Mouse (Mus musculus): ENCODE measurements around the gene Fgfr2. TPM values are rescaled to one million over a fixed set of nuclear protein-coding genes. Genes with fewer than 3 reads are reported as not detected.

The Fgfr2 gene
- polyA plus RNA-seq, 1 experiment from 2014 or later, result 11.2 TPM

- Histone ChIP-seq H3K4me3 (ENCODE audit: low read depth, low read length) (no peak overlapping the region), H3K27me3 (ENCODE audit: insufficient read depth, low read length) (no peaks in the 10 kb centered on the region), H3K9ac (replicated peaks) (no peak overlapping the region), H3K4me2 (ENCODE audit: low read depth, low read length) (no peak overlapping the region), H3K27ac (ENCODE audit: low read depth) (peak overlapping the region; percentile 19; the same call in 1 of the 2 replicates), H3K9me3 (ENCODE audit: low read length) (no peaks in the 10 kb centered on the region), H3K4me1 (ENCODE audit: insufficient read depth) (0 out of 2 replicates have a peak, but pooled peaks cover under 1% of the 10 kb centered on the region), H3K36me3 (replicated peaks; ENCODE audit: insufficient read depth, low read length) (no peaks in the 10 kb centered on the region)
- no peak for TF ChIP-seq EP300 (IDR thresholded peaks at IDR 0.05; ENCODE audit: low read depth)
- no peak for TF ChIP-seq CTCF (IDR thresholded peaks at IDR 0.05; ENCODE audit: low read depth)
- WGBS (ENCODE audit: insufficient replicate concordance), result 67% methylated on average over 5 of the region's 5 CpGs
- DNase-seq (no peak), ATAC-seq (no peak)
Measured at GRCm38 (mm10) chr7:133037217-133037616, 85.9 kb downstream of the Fgfr2 start.

GRCm38 (mm10) chr7:133035901-133036300, 87.2 kb downstream of the Fgfr2 start:
- ATAC-seq, result no peak
- H3K4me1 ChIP-seq (ENCODE audit: insufficient read depth), result no peaks in the 10 kb centered on the region
- TF ChIP-seq CTCF (IDR thresholded peaks at IDR 0.05; ENCODE audit: low read depth), result no peak
- TF ChIP-seq EP300 (IDR thresholded peaks at IDR 0.05; ENCODE audit: low read depth), result no peak
- no peak overlapping the region for H3K4me2 ChIP-seq (ENCODE audit: low read depth, low read length)
- no peaks in the 10 kb centered on the region for H3K36me3 ChIP-seq (replicated peaks; ENCODE audit: insufficient read depth, low read length)
- DNase-seq, result no peak
- no peak overlapping the region for H3K9ac ChIP-seq (replicated peaks)
- no peaks in the 10 kb centered on the region for H3K9me3 ChIP-seq (ENCODE audit: low read length)
- no peak overlapping the region for H3K27ac ChIP-seq (ENCODE audit: low read depth)
- H3K27me3 ChIP-seq (ENCODE audit: insufficient read depth, low read length), result no peaks in the 10 kb centered on the region
- no peak overlapping the region for H3K4me3 ChIP-seq (ENCODE audit: low read depth, low read length)

GRCm38 (mm10) chr7:133032589-133033203, 90.5 kb downstream of the Fgfr2 start:
- DNase-seq (peak; percentile 57), ATAC-seq (0 out of 2 replicates have a peak, but pooled peaks have one; percentile 19)
- Histone ChIP-seq H3K27ac (ENCODE audit: low read depth) (no peak overlapping the region), H3K4me2 (ENCODE audit: low read depth, low read length) (no peak overlapping the region), H3K4me1 (ENCODE audit: insufficient read depth) (no peaks in the 10 kb centered on the region), H3K4me3 (ENCODE audit: low read depth, low read length) (no peak overlapping the region), H3K9ac (replicated peaks) (no peak overlapping the region), H3K36me3 (replicated peaks; ENCODE audit: insufficient read depth, low read length) (no peaks in the 10 kb centered on the region), H3K9me3 (ENCODE audit: low read length) (no peaks in the 10 kb centered on the region), H3K27me3 (ENCODE audit: insufficient read depth, low read length) (no peaks in the 10 kb centered on the region)
- TF ChIP-seq EP300 (IDR thresholded peaks at IDR 0.05; ENCODE audit: low read depth) (no peak), CTCF (IDR thresholded peaks at IDR 0.05; ENCODE audit: low read depth) (peak; percentile 88)
- WGBS (ENCODE audit: insufficient replicate concordance), result 56% methylated on average over 9 of the region's 9 CpGs

GRCm38 (mm10) chr7:133029496-133030047, 93.6 kb downstream of the Fgfr2 start:
- Histone ChIP-seq H3K4me1 (ENCODE audit: insufficient read depth) (no peaks in the 10 kb centered on the region), H3K9me3 (ENCODE audit: low read length) (no peaks in the 10 kb centered on the region), H3K27me3 (ENCODE audit: insufficient read depth, low read length) (no peaks in the 10 kb centered on the region), H3K27ac (ENCODE audit: low read depth) (no peak overlapping the region), H3K36me3 (replicated peaks; ENCODE audit: insufficient read depth, low read length) (no peaks in the 10 kb centered on the region), H3K4me2 (ENCODE audit: low read depth, low read length) (no peak overlapping the region), H3K4me3 (ENCODE audit: low read depth, low read length) (no peak overlapping the region), H3K9ac (replicated peaks) (no peak overlapping the region)
- 57% methylated on average over 8 of the region's 8 CpGs for WGBS (ENCODE audit: insufficient replicate concordance)
- DNase-seq (no peak), ATAC-seq (no peak)
- TF ChIP-seq EP300 (IDR thresholded peaks at IDR 0.05; ENCODE audit: low read depth) (no peak), CTCF (IDR thresholded peaks at IDR 0.05; ENCODE audit: low read depth) (no peak)

GRCm38 (mm10) chr7:133029004-133029403, 94.1 kb downstream of the Fgfr2 start:
- H3K4me3 ChIP-seq (ENCODE audit: low read depth, low read length), result no peak overlapping the region
- no peak overlapping the region for H3K9ac ChIP-seq (replicated peaks)
- no peak for DNase-seq
- no peak overlapping the region for H3K4me2 ChIP-seq (ENCODE audit: low read depth, low read length)
- H3K27me3 ChIP-seq (ENCODE audit: insufficient read depth, low read length), result no peaks in the 10 kb centered on the region
- TF ChIP-seq CTCF (IDR thresholded peaks at IDR 0.05; ENCODE audit: low read depth) (no peak), EP300 (IDR thresholded peaks at IDR 0.05; ENCODE audit: low read depth) (no peak)
- H3K36me3 ChIP-seq (replicated peaks; ENCODE audit: insufficient read depth, low read length), result no peaks in the 10 kb centered on the region
- WGBS (ENCODE audit: insufficient replicate concordance), result 67% methylated on average over 8 of the region's 8 CpGs
- no peaks in the 10 kb centered on the region for H3K4me1 ChIP-seq (ENCODE audit: insufficient read depth)
- H3K27ac ChIP-seq (ENCODE audit: low read depth), result no peak overlapping the region
- H3K9me3 ChIP-seq (ENCODE audit: low read length), result no peaks in the 10 kb centered on the region
- ATAC-seq, result no peak

- no peak overlapping the region for H3K9ac ChIP-seq (replicated peaks)
- TF ChIP-seq EP300 (IDR thresholded peaks at IDR 0.05; ENCODE audit: low read depth), result no peak
- H3K4me1 ChIP-seq (ENCODE audit: insufficient read depth), result no peaks in the 10 kb centered on the region
- no peak overlapping the region for H3K27ac ChIP-seq (ENCODE audit: low read depth)
- 92% methylated on average over 4 of the region's 4 CpGs for WGBS (ENCODE audit: insufficient replicate concordance)
- ATAC-seq, result no peak
- H3K27me3 ChIP-seq (ENCODE audit: insufficient read depth, low read length), result no peaks in the 10 kb centered on the region
- no peak overlapping the region for H3K4me3 ChIP-seq (ENCODE audit: low read depth, low read length)
- H3K36me3 ChIP-seq (replicated peaks; ENCODE audit: insufficient read depth, low read length), result no peaks in the 10 kb centered on the region
- no peak for DNase-seq
- no peaks in the 10 kb centered on the region for H3K9me3 ChIP-seq (ENCODE audit: low read length)
- no peak overlapping the region for H3K4me2 ChIP-seq (ENCODE audit: low read depth, low read length)
Measured at GRCm38 (mm10) chr7:133027930-133028329, 95.2 kb downstream of the Fgfr2 start.

All from liver, postnatal 0 days (tissue).